Mouse (Mus musculus): Measurements from ENCODE around the gene Fcna. TPM values are rescaled to one million over a fixed set of nuclear protein-coding genes. Genes with fewer than 3 reads are reported as not detected.

Gene Fcna
- polyA plus RNA-seq, 1 experiment from 2014 or later = 1.2 TPM

GRCm38 (mm10) chr2:25575432-25576027 is 52.3 kb downstream of the Fcna start:
- WGBS = 9% methylated on average over 21 of the region's 21 CpGs
- peaks cover 58% of the 10 kb centered on the region for H3K4me1 ChIP-seq

More at GRCm38 (mm10) chr2:25575432-25576027, 52.3 kb downstream of the Fcna start:
- H3K36me3 ChIP-seq (ENCODE audit: poor library complexity, severe bottlenecking) = peaks cover 15% of the 10 kb centered on the region
- H3K9me3 ChIP-seq (replicated peaks) = no peaks in the 10 kb centered on the region
- H3K27me3 ChIP-seq = peaks cover 50% of the 10 kb centered on the region
- peak overlapping the region; percentile 54 for H3K4me3 ChIP-seq
- H3K4me2 ChIP-seq = peak overlapping the region; percentile 92
- H3K9ac ChIP-seq = peak overlapping the region; percentile 71
- ATAC-seq = no peak; the same call in 1 of the 2 replicates
- peak overlapping the region; percentile 76 for H3K27ac ChIP-seq

Other genes with a start within 250 kb of the Fcna start
- 0.68 and 0.98 TPM in 2 replicates for gene Entpd2, start 232.2 kb downstream of the Fcna start, polyA plus RNA-seq (2015; fragmentation: Nextera tagmentation; extraction: Ambion mirVana)
- gene Npdc1, start 228.7 kb downstream of the Fcna start, polyA plus RNA-seq (2015; fragmentation: Nextera tagmentation; extraction: Ambion mirVana) = 287 and 315 TPM in 2 replicates
- gene Fut7, start 204.8 kb downstream of the Fcna start, polyA plus RNA-seq (2015; fragmentation: Nextera tagmentation; extraction: Ambion mirVana) = 0.08 TPM in 1 of 2 replicates, not detected in the other
- 5.7 and 8.2 TPM in 2 replicates for gene Abca2, start 199.3 kb downstream of the Fcna start, polyA plus RNA-seq (2015; fragmentation: Nextera tagmentation; extraction: Ambion mirVana)
- gene Clic3, start 171.2 kb downstream of the Fcna start, polyA plus RNA-seq (2015; fragmentation: Nextera tagmentation; extraction: Ambion mirVana) = 2.4 and 3.2 TPM in 2 replicates
- gene Paxx, start 166.9 kb downstream of the Fcna start, polyA plus RNA-seq (2015; fragmentation: Nextera tagmentation; extraction: Ambion mirVana) = 62.0 and 65.9 TPM in 2 replicates
- 7.6 and 9.7 TPM in 2 replicates for gene Ptgds, start 158.0 kb downstream of the Fcna start, polyA plus RNA-seq (2015; fragmentation: Nextera tagmentation; extraction: Ambion mirVana)
- gene Lcn12, start 134.1 kb downstream of the Fcna start, polyA plus RNA-seq (2015; fragmentation: Nextera tagmentation; extraction: Ambion mirVana) = not detected in 2 replicates
- gene Fbxw5, start 127.3 kb downstream of the Fcna start, polyA plus RNA-seq (2015; fragmentation: Nextera tagmentation; extraction: Ambion mirVana) = 97.9 and 103 TPM in 2 replicates
- 4.2 and 5.2 TPM in 2 replicates for gene C8g, start 126.3 kb downstream of the Fcna start, polyA plus RNA-seq (2015; fragmentation: Nextera tagmentation; extraction: Ambion mirVana)
- 30.9 and 33.3 TPM in 2 replicates for gene Traf2, start 81.1 kb downstream of the Fcna start, polyA plus RNA-seq (2015; fragmentation: Nextera tagmentation; extraction: Ambion mirVana)
- gene Edf1, start 70.2 kb downstream of the Fcna start, polyA plus RNA-seq (2015; fragmentation: Nextera tagmentation; extraction: Ambion mirVana) = 383 and 401 TPM in 2 replicates
- gene Mamdc4, start 53.2 kb downstream of the Fcna start, polyA plus RNA-seq (2015; fragmentation: Nextera tagmentation; extraction: Ambion mirVana) = 3.1 and 4.2 TPM in 2 replicates
- 179 and 189 TPM in 2 replicates for gene Phpt1, start 52.8 kb downstream of the Fcna start, polyA plus RNA-seq (2015; fragmentation: Nextera tagmentation; extraction: Ambion mirVana)
- 2.2 and 3.4 TPM in 2 replicates for gene Ajm1, start 46.3 kb downstream of the Fcna start, polyA plus RNA-seq (2015; fragmentation: Nextera tagmentation; extraction: Ambion mirVana)
- 71.7 and 72.5 TPM in 2 replicates for gene Rabl6, start 19.5 kb downstream of the Fcna start, polyA plus RNA-seq (2015; fragmentation: Nextera tagmentation; extraction: Ambion mirVana)
- gene Ccdc183, start 10.4 kb downstream of the Fcna start, polyA plus RNA-seq (2015; fragmentation: Nextera tagmentation; extraction: Ambion mirVana) = 0.11 and 0.32 TPM in 2 replicates
- gene Tmem141, start 6.0 kb downstream of the Fcna start, polyA plus RNA-seq (2015; fragmentation: Nextera tagmentation; extraction: Ambion mirVana) = 14.3 and 16.2 TPM in 2 replicates
- gene Lcn8, start 25.1 kb upstream of the Fcna start, polyA plus RNA-seq (2015; fragmentation: Nextera tagmentation; extraction: Ambion mirVana) = not detected in 2 replicates
- gene Lcn5, start 29.9 kb upstream of the Fcna start, polyA plus RNA-seq (2015; fragmentation: Nextera tagmentation; extraction: Ambion mirVana) = not detected in 2 replicates
- not detected in 2 replicates for gene Lcn6, start 48.8 kb upstream of the Fcna start, polyA plus RNA-seq (2015; fragmentation: Nextera tagmentation; extraction: Ambion mirVana)
- gene Lcn10, start 54.7 kb upstream of the Fcna start, polyA plus RNA-seq (2015; fragmentation: Nextera tagmentation; extraction: Ambion mirVana) = not detected in 2 replicates
- not detected in 2 replicates for gene Obp2a, start 72.0 kb upstream of the Fcna start, polyA plus RNA-seq (2015; fragmentation: Nextera tagmentation; extraction: Ambion mirVana)
- gene Bmyc, start 78.7 kb upstream of the Fcna start, polyA plus RNA-seq (2015; fragmentation: Nextera tagmentation; extraction: Ambion mirVana) = 83.3 and 86.8 TPM in 2 replicates
- not detected in 2 replicates for gene Obp2b, start 109.0 kb upstream of the Fcna start, polyA plus RNA-seq (2015; fragmentation: Nextera tagmentation; extraction: Ambion mirVana)
- gene Lcn3, start 137.5 kb upstream of the Fcna start, polyA plus RNA-seq (2015; fragmentation: Nextera tagmentation; extraction: Ambion mirVana) = not detected in 2 replicates
- gene Lcn11, start 149.0 kb upstream of the Fcna start, polyA plus RNA-seq (2015; fragmentation: Nextera tagmentation; extraction: Ambion mirVana) = not detected in 2 replicates
- not detected in 2 replicates for gene Gm13539, start 154.2 kb upstream of the Fcna start, polyA plus RNA-seq (2015; fragmentation: Nextera tagmentation; extraction: Ambion mirVana)
- gene Glt6d1, start 187.8 kb upstream of the Fcna start, polyA plus RNA-seq (2015; fragmentation: Nextera tagmentation; extraction: Ambion mirVana) = not detected in 2 replicates
- not detected in 2 replicates for gene Lcn9, start 195.1 kb upstream of the Fcna start, polyA plus RNA-seq (2015; fragmentation: Nextera tagmentation; extraction: Ambion mirVana)
- not detected in 2 replicates for gene Sohlh1, start 219.2 kb upstream of the Fcna start, polyA plus RNA-seq (2015; fragmentation: Nextera tagmentation; extraction: Ambion mirVana)
- 3.2 and 4.5 TPM in 2 replicates for gene Kcnt1, start 235.7 kb upstream of the Fcna start, polyA plus RNA-seq (2015; fragmentation: Nextera tagmentation; extraction: Ambion mirVana)

All from forebrain, embryonic 13.5 days (tissue).